Comparison of ENCODE assay signal across 22 mouse cellular contexts in genomic region chr3:102752053-102752452, GRCm38 (mm10). TPM values are rescaled to one million over a fixed set of nuclear protein-coding genes. Genes with fewer than 3 reads are reported as not detected.
DNase-seq lines count a peak whose midpoint lies in the region; ATAC-seq and TF ChIP-seq lines count a peak whose summit lies in the region.
"Had no signal": no experiment of that assay in that cellular context is flagged by ENCODE, and none has a peak within 500 bp of the region (broad histone marks: within the 10 kb centered on the region; RNA-seq: fewer than 3 reads in every experiment).

No protein-coding gene starts in this region.

- no peak overlapping the region for H3K9ac ChIP-seq in heart, embryonic 15.5 days
- H3K9ac ChIP-seq in lung, postnatal 0 days (replicated peaks; ENCODE audit: low read depth): no peak overlapping the region
- no peak overlapping the region for H3K9ac ChIP-seq in midbrain, embryonic 11.5 days (ENCODE audit: low read length)
- H3K9ac ChIP-seq: forebrain, embryonic 13.5 days; forebrain, postnatal 0 days; hindbrain, embryonic 15.5 days had no signal

- peak; percentile 88 for DNase-seq in heart, adult 11 months
- no peak for DNase-seq in heart, postnatal 25 days (ENCODE audit: low spot score)
- DNase-seq in heart, adult 8-10 months (ENCODE audit: low spot score): no peak
- no peak for DNase-seq in lung, postnatal 0 days (ENCODE audit: low spot score)
- no peak for DNase-seq in lung, adult 2 months
- no peak for DNase-seq in midbrain, embryonic 11.5 days (ENCODE audit: low spot score, missing footprints)
- DNase-seq: adrenal gland, adult 2 months; adrenal gland, postnatal 25 days; cerebellum, adult 9-10 months; cerebellum, postnatal 36 days; forebrain, postnatal 0 days; heart, postnatal 10 days; kidney, adult 2 months had no signal

- WGBS in heart, embryonic 15.5 days: 91% methylated on average over 4 of the region's 4 CpGs
- 89% methylated on average over 4 of the region's 4 CpGs for WGBS in lung, postnatal 0 days
- WGBS in lung, adult 2 months: 76% methylated on average over 4 of the region's 4 CpGs
- 94% methylated on average over 4 of the region's 4 CpGs for WGBS in midbrain, embryonic 11.5 days

- intact Hi-C loops in heart, postnatal 25 days (cut with DNase I): no loop called here

- no peaks in the 10 kb centered on the region for H3K27me3 ChIP-seq in heart, embryonic 15.5 days
- H3K27me3 ChIP-seq in lung, postnatal 0 days (replicated peaks; ENCODE audit: insufficient read depth, low read length): no peaks in the 10 kb centered on the region
- H3K27me3 ChIP-seq in midbrain, embryonic 11.5 days (ENCODE audit: control insufficient read depth, insufficient read depth, low read length): no peaks in the 10 kb centered on the region
- H3K27me3 ChIP-seq: forebrain, embryonic 13.5 days; hindbrain, embryonic 15.5 days had no signal

- no peak overlapping the region for H3K4me2 ChIP-seq in heart, embryonic 15.5 days
- H3K4me2 ChIP-seq in lung, postnatal 0 days (replicated peaks; ENCODE audit: low read depth, low read length): no peak overlapping the region
- no peak overlapping the region for H3K4me2 ChIP-seq in midbrain, embryonic 11.5 days
- H3K4me2 ChIP-seq: forebrain, embryonic 13.5 days; hindbrain, embryonic 15.5 days had no signal

- no peak overlapping the region for H3K4me3 ChIP-seq in heart, embryonic 15.5 days
- no peak overlapping the region for H3K4me3 ChIP-seq in lung, postnatal 0 days (ENCODE audit: low read depth, low read length)
- no peak overlapping the region for H3K4me3 ChIP-seq in lung, adult 2 months (replicated peaks; ENCODE audit: extremely low read depth, low read depth, low read length)
- H3K4me3 ChIP-seq in midbrain, embryonic 11.5 days (ENCODE audit: low read depth, low read length): no peak overlapping the region
- H3K4me3 ChIP-seq: embryonic facial prominence, embryonic 10.5 days; forebrain, embryonic 13.5 days; hindbrain, embryonic 15.5 days had no signal

- TF ChIP-seq EP300 in lung, postnatal 0 days (IDR thresholded peaks at IDR 0.05): no peak

- no peak for ATAC-seq in heart, embryonic 15.5 days (replicated peaks; ENCODE audit: insufficient number of reproducible peaks, insufficient read depth, low FRiP score, low read depth)
- ATAC-seq in lung, postnatal 0 days: no peak
- no peak for ATAC-seq in midbrain, embryonic 11.5 days (ENCODE audit: low FRiP score)
- ATAC-seq: forebrain, embryonic 13.5 days; forebrain, postnatal 0 days; intestine, embryonic 16.5 days had no signal

- no peaks in the 10 kb centered on the region for H3K36me3 ChIP-seq in heart, embryonic 15.5 days
- H3K36me3 ChIP-seq in lung, postnatal 0 days (ENCODE audit: insufficient read depth, low read length): 0 out of 2 replicates have a peak, but pooled peaks cover 4% of the 10 kb centered on the region
- no peaks in the 10 kb centered on the region for H3K36me3 ChIP-seq in midbrain, embryonic 11.5 days (ENCODE audit: control insufficient read depth, insufficient read depth, low read length)
- H3K36me3 ChIP-seq: hindbrain, embryonic 15.5 days had no signal

- H3K27ac ChIP-seq in heart, embryonic 15.5 days: 0 out of 2 replicates have a peak overlapping the region, but pooled peaks have one; percentile 13
- H3K27ac ChIP-seq in lung, postnatal 0 days (ENCODE audit: low read length): peak overlapping the region; percentile 84
- no peak overlapping the region for H3K27ac ChIP-seq in midbrain, embryonic 11.5 days (ENCODE audit: low read depth, low read length)
- H3K27ac ChIP-seq: embryonic facial prominence, embryonic 10.5 days; forebrain, embryonic 13.5 days; hindbrain, embryonic 15.5 days had no signal

- TF ChIP-seq CTCF in lung, postnatal 0 days (IDR thresholded peaks at IDR 0.05): no peak
- TF ChIP-seq CTCF in lung, adult 2 months (IDR thresholded peaks at IDR 0.05; ENCODE audit: insufficient read depth, low read length): no peak

- no peaks in the 10 kb centered on the region for H3K9me3 ChIP-seq in heart, embryonic 15.5 days (replicated peaks)
- H3K9me3 ChIP-seq in lung, postnatal 0 days (ENCODE audit: low read length): no peaks in the 10 kb centered on the region
- no peaks in the 10 kb centered on the region for H3K9me3 ChIP-seq in midbrain, embryonic 11.5 days (ENCODE audit: control insufficient read depth, low read length)
- H3K9me3 ChIP-seq: embryonic facial prominence, embryonic 10.5 days; forebrain, embryonic 13.5 days; hindbrain, embryonic 15.5 days had no signal

- TF ChIP-seq POLR2A in lung, adult 2 months (IDR thresholded peaks at IDR 0.05; ENCODE audit: borderline replicate concordance, extremely low read depth, low read depth, low read length): no peak

- peaks cover 19% of the 10 kb centered on the region for H3K4me1 ChIP-seq in heart, embryonic 15.5 days (replicated peaks)
- H3K4me1 ChIP-seq in lung, postnatal 0 days (ENCODE audit: insufficient read depth, low read depth, low read length): peaks cover 14% of the 10 kb centered on the region
- H3K4me1 ChIP-seq in lung, adult 2 months (ENCODE audit: control insufficient read depth, insufficient read depth, low read length): peaks cover 46% of the 10 kb centered on the region
- no peaks in the 10 kb centered on the region for H3K4me1 ChIP-seq in midbrain, embryonic 11.5 days (ENCODE audit: control insufficient read depth, insufficient read depth, low read length)
- H3K4me1 ChIP-seq: hindbrain, embryonic 15.5 days had no signal

RNA-seq across cellular contexts. Expression of gene Tspan2, which starts 17.7 kb away (rescaled TPM):
- total RNA-seq in heart, postnatal 25 days (2021): 10 to 100 TPM; 12.7 to 15.0 TPM
- polyA plus RNA-seq in heart, embryonic 15.5 days (2015; fragmentation: Nextera tagmentation; extraction: Ambion mirVana): 22.5 and 23.1 TPM in 2 replicates
- total RNA-seq in heart, adult 8-10 months (2022): 10 to 100 TPM in 2 of 4 experiments, 1 to 10 TPM in 2; 5.3 to 10.6 (median 10.3) TPM
- 72.7 and 86.9 TPM in 2 replicates for polyA plus RNA-seq in lung, postnatal 0 days (2015; fragmentation: Nextera tagmentation; extraction: Ambion mirVana)
- 20.0 and 34.7 TPM in 2 replicates for polyA plus RNA-seq in lung, adult 2 months (2012; rRNA removed)
- 10.2 and 10.4 TPM in 2 replicates for polyA plus RNA-seq in midbrain, embryonic 11.5 days (2014; fragmentation: Nextera tagmentation; extraction: Ambion mirVana)

RNA-seq across cellular contexts. Expression of gene Tshb, which starts 30.5 kb away (rescaled TPM):
- total RNA-seq in heart, postnatal 25 days (2021): not detected
- polyA plus RNA-seq in heart, embryonic 15.5 days (2015; fragmentation: Nextera tagmentation; extraction: Ambion mirVana): 0.08 TPM in 1 of 2 replicates, not detected in the other
- total RNA-seq in heart, adult 8-10 months (2022): not detected
- polyA plus RNA-seq in lung, postnatal 0 days (2015; fragmentation: Nextera tagmentation; extraction: Ambion mirVana): 8.8 and 9.0 TPM in 2 replicates
- polyA plus RNA-seq in lung, adult 2 months (2012; rRNA removed): 0.38 and 1.5 TPM in 2 replicates
- polyA plus RNA-seq in midbrain, embryonic 11.5 days (2014; fragmentation: Nextera tagmentation; extraction: Ambion mirVana): 0.03 and 0.20 TPM in 2 replicates
- total RNA-seq: adrenal gland, adult 2 months; adrenal gland, postnatal 25 days; ES-E14; forebrain, postnatal 0 days; gastrocnemius, adult 18-20 months; gastrocnemius, postnatal 36 days; heart, adult 18-20 months; heart, postnatal 10 days had no signal
- polyA plus RNA-seq: adrenal gland, adult 2 months; kidney, adult 2 months had no signal
